Mouse (Mus musculus) CH12.LX (cell line): ENCODE data around the gene Aldh1a2. TPM values are rescaled to one million over a fixed set of nuclear protein-coding genes. Genes with fewer than 3 reads are reported as not detected.

Experiments
- DNase-seq: peaks from one replicate; pipeline ENCODE4 v3.0.0-alpha.2; 2013; ENCODE audit errors: extremely low read depth
- H3K27ac ChIP-seq: 2 replicates; pipeline ENCODE4 v1.5.1; 2012; ENCODE audit warnings: low read depth, mild to moderate bottlenecking, control low read depth, moderate library complexity; ENCODE audit not compliant: insufficient read depth
- H3K27me3 ChIP-seq: replicated peaks from 2 replicates; pipeline ENCODE3; 2012; ENCODE audit warnings: inconsistent platforms
- H3K36me3 ChIP-seq, 2 experiments: replicated peaks in 1 of 2; 2 replicates each; pipeline versions ENCODE3 to v1.6.1; 2012; ENCODE audit warnings: inconsistent platforms in 1 of 2, low read length in 1 of 2, mild to moderate bottlenecking in 1 of 2, mixed read lengths in 1 of 2, moderate library complexity in 1 of 2; ENCODE audit not compliant: control insufficient read depth in 1 of 2, insufficient read depth in 1 of 2
- H3K4me1 ChIP-seq, 2 experiments: 2 replicates each; pipeline ENCODE4 v1.6.1; 2012; ENCODE audit warnings: inconsistent platforms in 1 of 2, moderate library complexity in 1 of 2; ENCODE audit not compliant: insufficient read depth in 2 of 2, control insufficient read depth in 1 of 2
- H3K4me2 ChIP-seq: 2 replicates; pipeline ENCODE4 v1.6.1; 2012; ENCODE audit warnings: low read depth, mild to moderate bottlenecking, control low read depth; ENCODE audit not compliant: poor library complexity, insufficient read depth, severe bottlenecking
- H3K4me3 ChIP-seq, 3 experiments: fragments of 150-350 bp in 1 of 3; sonication (generic) in 1 of 3; replicated peaks in 1 of 3; 2 replicates each; pipeline versions ENCODE3 to v1.5.1; 2011 to 2012; ENCODE audit warnings: low read depth in 2 of 3, low read length in 2 of 3, mild to moderate bottlenecking in 2 of 3, moderate library complexity in 2 of 3, control low read depth in 1 of 3, improper control_type of control experiment in 1 of 3, inconsistent platforms in 1 of 3, mixed read lengths in 1 of 3; ENCODE audit not compliant: poor library complexity in 1 of 3
- H3K79me2 ChIP-seq: replicated peaks from 2 replicates; pipeline ENCODE4 v1.6.1; 2012; ENCODE audit warnings: mild to moderate bottlenecking, moderate library complexity; ENCODE audit not compliant: control insufficient read depth, poor library complexity, insufficient read depth, severe bottlenecking; ENCODE audit errors: extremely low read depth
- H3K9ac ChIP-seq: 2 replicates; pipeline ENCODE4 v1.6.1; 2012; ENCODE audit warnings: low read depth, mild to moderate bottlenecking, control low read depth, moderate library complexity; ENCODE audit not compliant: insufficient read depth
- H3K9me3 ChIP-seq: replicated peaks from 2 replicates; pipeline ENCODE3; 2012; ENCODE audit warnings: low read length, inconsistent platforms, mixed read lengths
- BHLHE40 ChIP-seq: IDR thresholded peaks from 2 replicates; pipeline ENCODE4 v1.6.1; 2011; ENCODE audit warnings: mild to moderate bottlenecking, low read depth, low read length, improper control_type of control experiment
- CHD1 ChIP-seq: IDR thresholded peaks from 2 replicates; pipeline ENCODE4 v1.6.1; 2012; ENCODE audit warnings: low read depth, low read length, improper control_type of control experiment, inconsistent platforms
- CHD2 ChIP-seq: IDR thresholded peaks from 2 replicates; pipeline ENCODE4 v1.6.1; 2011; ENCODE audit warnings: low read length, improper control_type of control experiment
- CTCF ChIP-seq, 2 experiments: IDR thresholded peaks in 1 of 2; conservative IDR thresholded peaks in 1 of 2; 2 replicates each; pipeline ENCODE4 v1.5.1; 2011 to 2012; ENCODE audit warnings: low read depth in 2 of 2, low read length in 2 of 2, improper control_type of control experiment in 1 of 2, inconsistent platforms in 1 of 2, mild to moderate bottlenecking in 1 of 2, moderate library complexity in 1 of 2
- E2F4 ChIP-seq: IDR thresholded peaks from 2 replicates; pipeline ENCODE4 v1.6.1; 2011; ENCODE audit warnings: low read depth, low read length, improper control_type of control experiment; ENCODE audit not compliant: insufficient replicate concordance
- GABPA ChIP-seq: IDR thresholded peaks from 2 replicates; pipeline ENCODE4 v1.6.1; 2012; ENCODE audit warnings: low read depth, low read length, improper control_type of control experiment, inconsistent platforms; ENCODE audit not compliant: insufficient replicate concordance
- HCFC1 ChIP-seq: IDR thresholded peaks from 2 replicates; pipeline ENCODE4 v1.6.1; 2012; ENCODE audit warnings: low read depth, mild to moderate bottlenecking, inconsistent platforms, low read length, improper control_type of control experiment
- IRF4 ChIP-seq: IDR thresholded peaks from 2 replicates; pipeline ENCODE4 v1.6.1; 2014; ENCODE audit warnings: low read depth, mild to moderate bottlenecking, inconsistent platforms, low read length, improper control_type of control experiment
- JUN ChIP-seq: IDR thresholded peaks from 2 replicates; pipeline ENCODE4 v1.6.1; 2011; ENCODE audit warnings: low read depth, mild to moderate bottlenecking, low read length, improper control_type of control experiment, moderate library complexity; ENCODE audit not compliant: insufficient read depth
- JUND ChIP-seq: conservative IDR thresholded peaks from 2 replicates; pipeline ENCODE4 v1.6.1; 2011; ENCODE audit warnings: low read depth, low read length, improper control_type of control experiment
- MAX ChIP-seq: IDR thresholded peaks from 2 replicates; pipeline ENCODE4 v1.6.1; 2011; ENCODE audit warnings: low read length, improper control_type of control experiment
- MAZ ChIP-seq: IDR thresholded peaks from 2 replicates; pipeline ENCODE4 v1.6.1; 2012; ENCODE audit warnings: low read depth, mild to moderate bottlenecking, inconsistent platforms, low read length, improper control_type of control experiment, moderate library complexity
- MEF2A ChIP-seq: IDR thresholded peaks from 2 replicates; pipeline ENCODE4 v1.6.1; 2014; ENCODE audit warnings: low read depth, mild to moderate bottlenecking, inconsistent platforms, low read length, improper control_type of control experiment, borderline replicate concordance
- NRF1 ChIP-seq: IDR thresholded peaks from 2 replicates; pipeline ENCODE4 v1.6.1; 2014; ENCODE audit warnings: low read depth, mild to moderate bottlenecking, inconsistent platforms, low read length, improper control_type of control experiment, moderate library complexity
- POLR2AphosphoS2 ChIP-seq: IDR thresholded peaks from 2 replicates; pipeline ENCODE4 v1.6.1; 2011; ENCODE audit warnings: low read depth, low read length, improper control_type of control experiment
- RCOR1 ChIP-seq: conservative IDR thresholded peaks from 2 replicates; pipeline ENCODE4 v1.6.1; 2012; ENCODE audit warnings: low read depth, mild to moderate bottlenecking, inconsistent platforms, low read length, improper control_type of control experiment
- SIN3A ChIP-seq: IDR thresholded peaks from 2 replicates; pipeline ENCODE4 v1.6.1; 2012; ENCODE audit warnings: low read length, improper control_type of control experiment, inconsistent platforms
- SMC3 ChIP-seq: IDR thresholded peaks from 2 replicates; pipeline ENCODE4 v1.6.1; 2011; ENCODE audit warnings: low read depth, low read length, improper control_type of control experiment
- TBP ChIP-seq: conservative IDR thresholded peaks from 2 replicates; pipeline ENCODE4 v1.6.1; 2011; ENCODE audit warnings: low read depth, low read length, improper control_type of control experiment
- USF1 ChIP-seq: IDR thresholded peaks from 2 replicates; pipeline ENCODE4 v1.6.1; 2014; ENCODE audit warnings: low read depth, mild to moderate bottlenecking, inconsistent platforms, low read length, improper control_type of control experiment
- USF2 ChIP-seq: conservative IDR thresholded peaks from 2 replicates; pipeline ENCODE4 v1.6.1; 2011; ENCODE audit warnings: low read depth, low read length, improper control_type of control experiment
- ZKSCAN1 ChIP-seq: IDR thresholded peaks from 2 replicates; pipeline ENCODE4 v1.6.1; 2012; ENCODE audit warnings: low read depth, inconsistent platforms, low read length, improper control_type of control experiment, borderline replicate concordance
- dilution Hi-C: fragments of 300-500 bp; cut with MboI; formaldehyde crosslinking; loops from 2 replicates; pipeline ENCODE4 v1.14.3; 2020; ENCODE audit warnings: low sequenced_read_pairs; ENCODE audit not compliant: extremely low pct_unique_long_range_greater_than_20kb, extremely low pct_ligation_motif_present
- in situ Hi-C: fragments of 300-500 bp; cut with MboI; formaldehyde crosslinking; loops from 3 replicates; pipeline ENCODE4 v1.14.3; 2019; ENCODE audit warnings: low sequenced_read_pairs, low pct_ligation_motif_present, low pct_unique_long_range_greater_than_20kb, mixed read lengths
- polyA plus RNA-seq: library from polyadenylated mRNA; unstranded; fragments of >175 nt; gene quantifications from 2 replicates; pipeline ENCODE4 v1.2.1, GENCODE M21; 2012; ENCODE audit warnings: low read depth; ENCODE audit not compliant: insufficient read length
- total RNA-seq, 2 experiments: library from RNA; depleted of rRNA; stranded (reverse); fragments of 300-350 nt in 1 of 2; fragments of >200 nt in 1 of 2; gene quantifications; 2 replicates each; pipeline ENCODE4 v1.2.3; 2012 to 2014

Gene Aldh1a2
- total and polyA plus RNA-seq, 3 experiments = 0.77 to 11.9 (median 1.4) TPM

DNA sequence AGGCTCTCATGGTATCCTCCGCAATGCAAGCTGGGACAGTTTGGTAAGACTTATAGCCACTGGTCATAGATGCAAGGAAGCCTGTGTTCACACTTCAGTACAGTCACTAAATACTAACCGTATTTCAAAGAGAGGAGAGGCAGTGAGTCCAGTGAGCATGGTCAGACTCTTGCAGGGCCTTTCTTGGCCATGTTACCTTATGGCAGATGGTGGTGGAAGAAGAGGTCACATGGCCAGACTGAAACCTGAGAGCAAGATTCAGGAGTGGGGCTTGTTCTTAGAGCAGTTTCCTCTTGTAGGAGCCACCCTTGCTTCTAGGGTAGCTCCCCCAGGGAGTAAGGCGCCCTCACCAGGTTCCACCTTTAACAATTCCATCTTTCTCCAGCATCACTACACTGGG, 69.6 kb downstream of the Aldh1a2 start:
- no peaks in the 10 kb centered on the region for H3K27me3 ChIP-seq
- H3K9me3 ChIP-seq = no peaks in the 10 kb centered on the region
- no peak overlapping the region for H3K4me3 ChIP-seq
- no peak overlapping the region for H3K9ac ChIP-seq
- peaks cover 0 to 20% of the 10 kb centered on the region in 2 experiments; a peak in 3 of 4 replicates for H3K4me1 ChIP-seq
- DNase-seq = no peak
- peaks cover 0 to 13% of the 10 kb centered on the region in 2 experiments for H3K36me3 ChIP-seq
- H3K79me2 ChIP-seq = no peaks in the 10 kb centered on the region
- TF ChIP-seq GABPA (no peak), USF2 (no peak), MEF2A (no peak), CTCF (conservative IDR thresholded peaks at IDR 0.05 in 1 of 2, IDR thresholded peaks at IDR 0.05 in 1 of 2; ENCODE audit: low read depth in 2 of 2, low read length in 2 of 2) (no peak), NRF1 (no peak), E2F4 (no peak), CHD2 (no peak), CHD1 (no peak), BHLHE40 (no peak), SMC3 (no peak), IRF4 (no peak), POLR2AphosphoS2 (no peak), JUN (no peak)
- dilution Hi-C loops = no loop called here
- no peak overlapping the region for H3K4me2 ChIP-seq
- in situ Hi-C loops = no loop called here
- H3K27ac ChIP-seq = no peak overlapping the region

DNA sequence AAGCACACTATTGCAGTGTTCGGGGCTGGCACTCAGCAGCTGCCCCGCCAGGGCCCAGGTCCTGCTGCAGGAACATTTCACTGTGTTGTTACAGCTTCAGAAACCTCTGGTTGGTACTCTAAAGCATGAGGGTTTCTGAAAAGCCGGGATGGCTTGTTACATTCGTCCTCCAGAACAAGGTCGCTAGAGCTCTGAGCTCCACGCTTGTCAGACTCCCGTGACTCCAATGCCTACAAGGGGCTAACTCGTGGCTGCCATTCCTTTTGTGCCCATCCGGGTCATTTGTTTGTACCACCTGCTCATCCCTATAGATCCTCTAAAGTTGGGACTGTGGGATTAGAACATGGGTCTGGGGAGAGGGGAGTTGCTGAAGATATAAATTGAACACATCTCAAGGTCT, 70.8 kb downstream of the Aldh1a2 start:
- Histone ChIP-seq H3K4me3 (no peak overlapping the region), H3K27me3 (no peaks in the 10 kb centered on the region), H3K4me1 (peaks cover 0 to 20% of the 10 kb centered on the region in 2 experiments; a peak in 2 of 4 replicates), H3K36me3 (peaks cover 0 to 13% of the 10 kb centered on the region in 2 experiments), H3K4me2 (no peak overlapping the region), H3K79me2 (no peaks in the 10 kb centered on the region), H3K9me3 (no peaks in the 10 kb centered on the region), H3K9ac (no peak overlapping the region), H3K27ac (no peak overlapping the region)
- dilution Hi-C loops (no loop called here), in situ Hi-C loops (no loop called here)
- no peak for DNase-seq
- TF ChIP-seq CHD1 (no peak), MAZ (no peak), RCOR1 (no peak), USF1 (no peak), MAX (no peak), E2F4 (no peak), SMC3 (no peak), JUND (no peak), CHD2 (no peak), HCFC1 (no peak), TBP (no peak), SIN3A (no peak), ZKSCAN1 (no peak)
